Mouse (Mus musculus): Measurements from ENCODE around the gene Mon1a.

- TF ChIP-seq CTCF (conservative IDR thresholded peaks at IDR 0.05; ENCODE audit: insufficient read depth, insufficient read length, low read depth, low read length) (no peak), POLR2A (IDR thresholded peaks at IDR 0.05; ENCODE audit: low read depth, low read length) (no peak)
Measured at GRCm38 (mm10) chr9:107936831-107937230, 48.9 kb downstream of the Mon1a start.
